ENCODE assay signal across 8 mouse cellular contexts in the genomic region with DNA sequence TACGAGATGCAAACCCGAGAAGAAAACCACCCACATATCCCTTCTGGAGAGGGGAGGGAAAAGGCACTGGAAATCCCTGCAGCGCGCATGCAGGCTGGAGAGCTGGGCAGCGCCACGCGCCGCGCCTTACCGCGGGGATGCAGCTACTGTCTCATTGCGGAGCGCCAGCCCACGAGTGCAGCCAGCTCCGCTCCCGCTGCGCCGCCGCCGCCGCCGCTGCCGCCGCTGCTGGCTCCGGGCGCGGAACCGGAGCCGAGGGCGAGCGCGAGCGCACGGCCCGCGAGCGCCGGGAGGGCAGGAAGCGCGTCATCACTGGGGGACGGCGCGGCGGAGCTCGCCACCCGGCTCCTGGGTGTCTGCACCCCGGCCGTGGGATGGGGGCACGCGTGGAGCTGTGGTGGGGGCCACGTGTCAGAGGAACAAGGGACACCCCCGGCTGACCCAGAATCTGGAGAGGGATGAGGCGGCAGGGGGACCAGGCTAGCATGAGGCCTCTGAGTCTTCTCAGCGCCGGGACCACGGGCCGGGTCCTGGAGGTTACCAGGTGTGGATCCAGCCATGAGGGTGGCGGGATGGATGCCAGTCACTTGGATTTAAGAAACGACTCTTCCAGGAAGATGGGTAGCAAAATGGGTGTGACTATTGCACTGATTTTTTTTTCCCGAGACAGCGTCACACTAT.
DNase-seq lines count a peak whose midpoint lies in the region; ATAC-seq and TF ChIP-seq lines count a peak whose summit lies in the region.

No protein-coding gene starts in this region.

- WGBS in forebrain, embryonic 12.5 days: under 1% methylated on average over 61 of the region's 61 CpGs
- WGBS in heart, embryonic 15.5 days: under 1% methylated on average over 56 of the region's 61 CpGs
- WGBS in liver, embryonic 14.5 days (ENCODE audit: insufficient replicate concordance): under 1% methylated on average over 61 of the region's 61 CpGs

- TF ChIP-seq CTCF in ES-Bruce4 (IDR thresholded peaks at IDR 0.05; ENCODE audit: low read depth, low read length): no peak
- TF ChIP-seq CTCF in liver, embryonic 14.5 days (IDR thresholded peaks at IDR 0.05; ENCODE audit: low read depth): no peak

- peak overlapping the region; percentile 95 for H3K4me3 ChIP-seq in ES-Bruce4 (ENCODE audit: low read depth, low read length)
- H3K4me3 ChIP-seq in brown adipose tissue, adult 24 weeks (ENCODE audit: insufficient read depth, low read depth, low read length): peak overlapping the region; percentile 88
- peak overlapping the region; percentile 77 for H3K4me3 ChIP-seq in forebrain, embryonic 12.5 days (replicated peaks)
- peak overlapping the region; percentile 95 for H3K4me3 ChIP-seq in heart, embryonic 15.5 days
- H3K4me3 ChIP-seq in liver, embryonic 14.5 days (ENCODE audit: insufficient read depth in 1 of 2, low read depth in 2 of 2, low read length in 2 of 2): peak overlapping the region; percentile 59 to 61

- peak overlapping the region; percentile 95 for H3K9ac ChIP-seq in ES-Bruce4 (ENCODE audit: low read depth, poor library complexity, severe bottlenecking)
- peak overlapping the region; percentile 78 for H3K9ac ChIP-seq in forebrain, embryonic 12.5 days
- H3K9ac ChIP-seq in heart, embryonic 15.5 days: peak overlapping the region; percentile 75
- no peak overlapping the region for H3K9ac ChIP-seq in liver, embryonic 14.5 days (replicated peaks)

- no peaks in the 10 kb centered on the region for H3K9me3 ChIP-seq in ES-Bruce4 (replicated peaks; ENCODE audit: control insufficient read depth, insufficient read depth, low read length, poor library complexity, severe bottlenecking)
- no peaks in the 10 kb centered on the region for H3K9me3 ChIP-seq in forebrain, embryonic 12.5 days
- no peaks in the 10 kb centered on the region for H3K9me3 ChIP-seq in heart, embryonic 15.5 days (replicated peaks)
- H3K9me3 ChIP-seq in liver, embryonic 14.5 days (ENCODE audit: control insufficient read depth, low read length): no peaks in the 10 kb centered on the region

- no peak for TF ChIP-seq POLR2A in ES-Bruce4 (IDR thresholded peaks at IDR 0.05; ENCODE audit: insufficient read depth, low read length)

- H3K27ac ChIP-seq in ES-Bruce4 (ENCODE audit: insufficient read depth, low read length): no peak overlapping the region
- no peak overlapping the region; the same call in 1 of the 2 replicates for H3K27ac ChIP-seq in brown adipose tissue, adult 24 weeks (replicated peaks; ENCODE audit: low read depth, low read length)
- peak overlapping the region; percentile 74 for H3K27ac ChIP-seq in forebrain, embryonic 12.5 days
- peak overlapping the region; percentile 88 for H3K27ac ChIP-seq in heart, embryonic 15.5 days
- H3K27ac ChIP-seq in liver, embryonic 14.5 days: no peak overlapping the region

- peak; percentile 49 to 83 for DNase-seq in kidney, postnatal 36 days
- no peak for DNase-seq in liver, embryonic 14.5 days (ENCODE audit: low read depth in 3 of 3, low spot score in 3 of 3)
- peak; percentile 41 for DNase-seq in ovary, adult 18-20 months (ENCODE audit: low spot score)
- peak; percentile 66 for DNase-seq in urinary bladder, adult 2 months (ENCODE audit: low spot score)

- no peaks in the 10 kb centered on the region for H3K36me3 ChIP-seq in ES-Bruce4 (ENCODE audit: control insufficient read depth, insufficient read depth, low read length, poor library complexity, severe bottlenecking)
- H3K36me3 ChIP-seq in forebrain, embryonic 12.5 days (replicated peaks): no peaks in the 10 kb centered on the region
- H3K36me3 ChIP-seq in heart, embryonic 15.5 days: no peaks in the 10 kb centered on the region
- no peaks in the 10 kb centered on the region for H3K36me3 ChIP-seq in liver, embryonic 14.5 days (replicated peaks; ENCODE audit: control insufficient read depth, insufficient read depth, low read depth)

- peak overlapping the region; percentile 98 for H3K4me2 ChIP-seq in forebrain, embryonic 12.5 days
- H3K4me2 ChIP-seq in heart, embryonic 15.5 days: peak overlapping the region; percentile 94
- H3K4me2 ChIP-seq in liver, embryonic 14.5 days (ENCODE audit: low read depth): peak overlapping the region; percentile 60

- TF ChIP-seq EP300 in ES-Bruce4 (IDR thresholded peaks at IDR 0.05; ENCODE audit: insufficient read depth, low read depth, low read length): 0 out of 2 replicates have a peak, but pooled peaks have one; percentile 16
- no peak for TF ChIP-seq EP300 in liver, embryonic 14.5 days (IDR thresholded peaks at IDR 0.05; ENCODE audit: low read depth)

- H3K4me1 ChIP-seq in ES-Bruce4 (ENCODE audit: control insufficient read depth, insufficient read depth, low read length): no peaks in the 10 kb centered on the region
- no peaks in the 10 kb centered on the region for H3K4me1 ChIP-seq in brown adipose tissue, adult 24 weeks (ENCODE audit: control insufficient read depth, insufficient read depth, insufficient read length, low read length)
- H3K4me1 ChIP-seq in forebrain, embryonic 12.5 days: peaks cover 16% of the 10 kb centered on the region
- peaks cover 35% of the 10 kb centered on the region for H3K4me1 ChIP-seq in heart, embryonic 15.5 days (replicated peaks)
- H3K4me1 ChIP-seq in liver, embryonic 14.5 days (replicated peaks; ENCODE audit: control insufficient read depth in 2 of 2, insufficient read depth in 2 of 2, low read length in 1 of 2): peaks cover 0 to 5% of the 10 kb centered on the region in 2 experiments; a peak in 1 of 4 replicates

- ATAC-seq in forebrain, embryonic 12.5 days (ENCODE audit: low FRiP score): peak; percentile 89
- peak; percentile 74; the same call in 1 of the 2 replicates for ATAC-seq in heart, embryonic 15.5 days (replicated peaks; ENCODE audit: insufficient number of reproducible peaks, insufficient read depth, low FRiP score, low read depth)
- no peak for ATAC-seq in liver, embryonic 14.5 days (ENCODE audit: insufficient read depth)

- H3K27me3 ChIP-seq in ES-Bruce4 (ENCODE audit: control insufficient read depth, insufficient read depth, low read length, poor library complexity, severe bottlenecking): no peaks in the 10 kb centered on the region
- H3K27me3 ChIP-seq in forebrain, embryonic 12.5 days: peaks cover 34% of the 10 kb centered on the region
- peaks cover 9% of the 10 kb centered on the region; the same call in 1 of the 2 replicates for H3K27me3 ChIP-seq in heart, embryonic 15.5 days
- peaks cover 29% of the 10 kb centered on the region for H3K27me3 ChIP-seq in liver, embryonic 14.5 days (ENCODE audit: control insufficient read depth, insufficient read depth, low read length)

Comparison
In these comparisons a context has a peak if more than half of its experiments do, and no peak if none do; other contexts are left out.
1. H3K27ac ChIP-seq: peak in forebrain, embryonic 12.5 days (single experiment) and heart, embryonic 15.5 days (single experiment); none in ES-Bruce4 (single experiment), brown adipose tissue, adult 24 weeks (single experiment) and liver, embryonic 14.5 days (single experiment).
2. DNase-seq: peak in kidney, postnatal 36 days (2 of 2), ovary, adult 18-20 months (single experiment) and urinary bladder, adult 2 months (single experiment); none in liver, embryonic 14.5 days (0 of 3).
3. Peak in every context shown above with its lines, with median percentiles within 50 percentile points of each other: H3K4me3 ChIP-seq and H3K4me2 ChIP-seq.